Mouse (Mus musculus): Measurements from ENCODE around the gene Fancf.

GRCm38 (mm10) chr7:51893008-51893407, 30.9 kb upstream of the Fancf start:
- TF ChIP-seq CTCF (IDR thresholded peaks at IDR 0.05; ENCODE audit: control insufficient read depth, insufficient read depth, low read length), result no peak
- no peak for TF ChIP-seq POLR2A (IDR thresholded peaks at IDR 0.05; ENCODE audit: borderline replicate concordance, control insufficient read depth, low read depth, low read length)
